Mouse (Mus musculus): ENCODE measurements around the gene Dcn. TPM values are rescaled to one million over a fixed set of nuclear protein-coding genes. Genes with fewer than 3 reads are reported as not detected.
A peak's percentile ranks its signal among the peaks of the same experiment; 100 is the strongest.

Gene Dcn
- polyA plus RNA-seq, 1 experiment from 2014 or later: 353 TPM

- Histone ChIP-seq H3K27me3 (replicated peaks; ENCODE audit: control insufficient read depth, insufficient read depth, low read length) (no peaks in the 10 kb centered on the region), H3K4me2 (replicated peaks; ENCODE audit: low read depth) (no peak overlapping the region), H3K9ac (ENCODE audit: low read depth, low read length) (no peak overlapping the region), H3K4me1 (replicated peaks; ENCODE audit: control insufficient read depth, insufficient read depth, low read length) (no peaks in the 10 kb centered on the region), H3K27ac (ENCODE audit: low read depth, low read length) (no peak overlapping the region), H3K9me3 (ENCODE audit: control insufficient read depth) (no peaks in the 10 kb centered on the region), H3K4me3 (ENCODE audit: low read depth, low read length) (no peak overlapping the region), H3K36me3 (ENCODE audit: control insufficient read depth, insufficient read depth) (no peaks in the 10 kb centered on the region)
- no peak for TF ChIP-seq CTCF (IDR thresholded peaks at IDR 0.05; ENCODE audit: low read depth)
- 51% methylated on average over 2 of the region's 2 CpGs for WGBS
- no peak for ATAC-seq
Measured at GRCm38 (mm10) chr10:97484049-97484448, 4.6 kb downstream of the Dcn start.

DNA sequence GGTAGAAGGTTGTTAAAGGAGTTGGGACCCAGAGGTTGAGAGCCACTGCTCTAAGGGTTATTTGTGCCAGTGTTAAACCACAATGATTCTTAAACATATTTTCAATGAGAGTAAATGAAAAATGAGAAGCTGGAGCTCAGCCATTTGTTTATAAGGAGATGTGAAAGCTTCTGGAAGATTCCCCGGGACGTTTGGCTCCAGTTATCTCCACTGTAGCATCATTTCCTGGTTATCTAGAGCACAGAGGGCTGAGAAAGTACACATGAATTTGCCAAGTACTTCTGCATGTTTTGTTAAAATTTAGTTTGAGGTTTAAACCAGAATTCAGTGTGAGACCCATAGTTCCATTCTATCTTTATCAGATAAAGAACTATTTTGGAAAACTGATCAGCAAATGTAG lies 5.7 kb downstream of the Dcn start:
- WGBS: 52% methylated on average over 2 of the region's 2 CpGs
- ATAC-seq: no peak
- H3K27me3 ChIP-seq (replicated peaks; ENCODE audit: control insufficient read depth, insufficient read depth, low read length): no peaks in the 10 kb centered on the region
- H3K4me2 ChIP-seq (replicated peaks; ENCODE audit: low read depth): no peak overlapping the region
- no peak overlapping the region for H3K27ac ChIP-seq (ENCODE audit: low read depth, low read length)
- no peaks in the 10 kb centered on the region for H3K9me3 ChIP-seq (ENCODE audit: control insufficient read depth)
- no peak overlapping the region for H3K9ac ChIP-seq (ENCODE audit: low read depth, low read length)
- H3K36me3 ChIP-seq (ENCODE audit: control insufficient read depth, insufficient read depth): no peaks in the 10 kb centered on the region
- H3K4me1 ChIP-seq (replicated peaks; ENCODE audit: control insufficient read depth, insufficient read depth, low read length): no peaks in the 10 kb centered on the region
- TF ChIP-seq CTCF (IDR thresholded peaks at IDR 0.05; ENCODE audit: low read depth): no peak
- no peak overlapping the region for H3K4me3 ChIP-seq (ENCODE audit: low read depth, low read length)

GRCm38 (mm10) chr10:97486085-97486484 lies 6.7 kb downstream of the Dcn start:
- no peak for TF ChIP-seq CTCF (IDR thresholded peaks at IDR 0.05; ENCODE audit: low read depth)
- Histone ChIP-seq H3K36me3 (ENCODE audit: control insufficient read depth, insufficient read depth) (no peaks in the 10 kb centered on the region), H3K4me3 (ENCODE audit: low read depth, low read length) (no peak overlapping the region), H3K9me3 (ENCODE audit: control insufficient read depth) (no peaks in the 10 kb centered on the region), H3K9ac (ENCODE audit: low read depth, low read length) (no peak overlapping the region), H3K4me2 (replicated peaks; ENCODE audit: low read depth) (no peak overlapping the region), H3K4me1 (replicated peaks; ENCODE audit: control insufficient read depth, insufficient read depth, low read length) (no peaks in the 10 kb centered on the region), H3K27ac (ENCODE audit: low read depth, low read length) (no peak overlapping the region), H3K27me3 (replicated peaks; ENCODE audit: control insufficient read depth, insufficient read depth, low read length) (no peaks in the 10 kb centered on the region)
- ATAC-seq: no peak

DNA sequence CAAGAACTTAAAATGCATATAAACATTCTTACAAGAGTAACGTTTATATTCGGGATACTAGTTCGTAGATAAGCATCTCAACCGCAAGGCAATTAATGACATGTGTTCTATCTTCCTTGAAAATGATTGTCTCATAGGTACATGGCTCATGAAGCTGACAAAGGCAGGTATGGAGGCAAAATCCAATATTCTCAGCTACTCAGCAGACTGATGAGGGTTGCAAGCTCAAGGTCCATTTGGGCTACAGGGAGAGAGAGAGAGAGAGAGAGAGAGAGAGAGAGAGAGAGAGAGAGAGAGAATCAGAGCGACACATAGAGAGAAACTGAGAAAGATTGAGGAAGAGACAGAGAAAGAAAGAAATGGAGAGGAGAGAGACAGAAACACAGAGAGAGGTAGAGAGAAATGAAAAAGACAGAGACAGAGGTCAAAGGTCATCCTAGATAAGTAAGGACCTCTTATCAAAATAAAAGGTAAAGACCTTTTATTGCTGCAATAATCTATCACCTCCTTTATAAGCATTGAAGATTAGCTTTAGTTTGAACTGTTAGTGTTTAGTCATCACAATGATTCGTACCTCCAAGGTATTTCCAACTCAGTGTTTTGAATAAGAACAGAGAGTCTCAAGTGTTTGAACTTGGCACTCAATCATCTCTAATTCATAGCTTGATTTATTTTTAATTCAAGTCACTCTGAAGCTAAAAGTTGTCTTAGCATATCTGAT lies 8.0 kb downstream of the Dcn start:
- Histone ChIP-seq H3K9me3 (ENCODE audit: control insufficient read depth) (no peaks in the 10 kb centered on the region), H3K4me2 (replicated peaks; ENCODE audit: low read depth) (peak overlapping the region; percentile 27; the same call in 1 of the 2 replicates), H3K4me3 (ENCODE audit: low read depth, low read length) (no peak overlapping the region), H3K27ac (ENCODE audit: low read depth, low read length) (no peak overlapping the region), H3K36me3 (ENCODE audit: control insufficient read depth, insufficient read depth) (no peaks in the 10 kb centered on the region), H3K4me1 (replicated peaks; ENCODE audit: control insufficient read depth, insufficient read depth, low read length) (no peaks in the 10 kb centered on the region), H3K27me3 (replicated peaks; ENCODE audit: control insufficient read depth, insufficient read depth, low read length) (no peaks in the 10 kb centered on the region), H3K9ac (ENCODE audit: low read depth, low read length) (no peak overlapping the region)
- 43% methylated on average over 6 of the region's 6 CpGs for WGBS
- no peak for TF ChIP-seq CTCF (IDR thresholded peaks at IDR 0.05; ENCODE audit: low read depth)
- peak; percentile 82 for ATAC-seq

- 68% methylated on average over 4 of the region's 4 CpGs for WGBS
- no peak overlapping the region for H3K27ac ChIP-seq (ENCODE audit: low read depth, low read length)
- no peak overlapping the region for H3K4me2 ChIP-seq (replicated peaks; ENCODE audit: low read depth)
- H3K36me3 ChIP-seq (ENCODE audit: control insufficient read depth, insufficient read depth): no peaks in the 10 kb centered on the region
- no peak for ATAC-seq
- no peak overlapping the region for H3K9ac ChIP-seq (ENCODE audit: low read depth, low read length)
- H3K4me1 ChIP-seq (replicated peaks; ENCODE audit: control insufficient read depth, insufficient read depth, low read length): no peaks in the 10 kb centered on the region
- TF ChIP-seq CTCF (IDR thresholded peaks at IDR 0.05; ENCODE audit: low read depth): no peak
- no peak overlapping the region for H3K4me3 ChIP-seq (ENCODE audit: low read depth, low read length)
- no peaks in the 10 kb centered on the region for H3K9me3 ChIP-seq (ENCODE audit: control insufficient read depth)
- H3K27me3 ChIP-seq (replicated peaks; ENCODE audit: control insufficient read depth, insufficient read depth, low read length): no peaks in the 10 kb centered on the region
Measured at GRCm38 (mm10) chr10:97492367-97492980, 13.1 kb downstream of the Dcn start.

GRCm38 (mm10) chr10:97497646-97498045 lies 18.2 kb downstream of the Dcn start:
- no peak overlapping the region for H3K4me3 ChIP-seq (ENCODE audit: low read depth, low read length)
- no peak for ATAC-seq
- H3K9ac ChIP-seq (ENCODE audit: low read depth, low read length): no peak overlapping the region
- no peaks in the 10 kb centered on the region for H3K36me3 ChIP-seq (ENCODE audit: control insufficient read depth, insufficient read depth)
- H3K4me2 ChIP-seq (replicated peaks; ENCODE audit: low read depth): no peak overlapping the region
- 53% methylated on average over 5 of the region's 5 CpGs for WGBS
- no peaks in the 10 kb centered on the region for H3K9me3 ChIP-seq (ENCODE audit: control insufficient read depth)
- TF ChIP-seq CTCF (IDR thresholded peaks at IDR 0.05; ENCODE audit: low read depth): no peak
- no peak overlapping the region for H3K27ac ChIP-seq (ENCODE audit: low read depth, low read length)
- no peaks in the 10 kb centered on the region for H3K4me1 ChIP-seq (replicated peaks; ENCODE audit: control insufficient read depth, insufficient read depth, low read length)
- no peaks in the 10 kb centered on the region for H3K27me3 ChIP-seq (replicated peaks; ENCODE audit: control insufficient read depth, insufficient read depth, low read length)
